Mouse (Mus musculus): ENCODE data around the gene Qsox1.

Gene Qsox1

GRCm38 (mm10) chr1:155777641-155778625 is 34.8 kb downstream of the Qsox1 start:
- Histone ChIP-seq H3K4me3 (replicated peaks; ENCODE audit: low read length) (no peak overlapping the region), H3K9me3 (ENCODE audit: low read length) (peaks cover 7% of the 10 kb centered on the region), H3K36me3 (ENCODE audit: insufficient read depth, low read length) (no peaks in the 10 kb centered on the region), H3K4me1 (replicated peaks; ENCODE audit: low read depth, low read length) (no peaks in the 10 kb centered on the region), H3K27me3 (ENCODE audit: insufficient read depth, low read length) (peaks cover 9% of the 10 kb centered on the region)
- no peak for TF ChIP-seq NANOG (IDR thresholded peaks at IDR 0.05; ENCODE audit: borderline replicate concordance, low read length)
- no peak for TF ChIP-seq POU5F1 (IDR thresholded peaks at IDR 0.05; ENCODE audit: borderline replicate concordance, low read length)
- no peak for TF ChIP-seq CTCF (conservative IDR thresholded peaks at IDR 0.05; ENCODE audit: low read length)

DNA sequence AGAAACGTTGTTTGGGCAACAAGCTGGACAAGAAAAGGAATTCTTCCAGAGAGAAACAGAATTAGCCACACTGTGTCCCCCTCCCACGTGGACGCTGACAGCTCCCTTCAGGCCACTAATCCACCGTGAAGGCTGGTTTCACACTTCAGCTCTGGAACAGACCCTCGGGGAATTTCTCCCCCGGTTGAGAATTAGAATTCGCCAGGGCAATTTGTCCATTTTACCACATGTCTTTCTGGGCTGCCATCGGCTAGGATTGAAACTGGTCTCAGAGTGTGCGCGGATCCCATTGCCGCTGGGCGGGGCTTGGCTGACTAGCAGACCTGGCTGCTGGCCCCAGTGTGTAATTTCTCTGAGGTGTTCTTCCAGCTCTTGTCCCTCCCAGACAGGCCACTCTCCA is 53.5 kb downstream of the Qsox1 start:
- H3K4me3 ChIP-seq (replicated peaks; ENCODE audit: low read length): no peak overlapping the region
- no peaks in the 10 kb centered on the region for H3K9me3 ChIP-seq (ENCODE audit: low read length)
- TF ChIP-seq POU5F1 (IDR thresholded peaks at IDR 0.05; ENCODE audit: borderline replicate concordance, low read length): no peak
- TF ChIP-seq NANOG (IDR thresholded peaks at IDR 0.05; ENCODE audit: borderline replicate concordance, low read length): no peak
- no peak for TF ChIP-seq CTCF (conservative IDR thresholded peaks at IDR 0.05; ENCODE audit: low read length)
- H3K27me3 ChIP-seq (ENCODE audit: insufficient read depth, low read length): peaks cover 3% of the 10 kb centered on the region; the same call in 1 of the 2 replicates
- H3K36me3 ChIP-seq (ENCODE audit: insufficient read depth, low read length): no peaks in the 10 kb centered on the region
- no peaks in the 10 kb centered on the region for H3K4me1 ChIP-seq (replicated peaks; ENCODE audit: low read depth, low read length)

DNA sequence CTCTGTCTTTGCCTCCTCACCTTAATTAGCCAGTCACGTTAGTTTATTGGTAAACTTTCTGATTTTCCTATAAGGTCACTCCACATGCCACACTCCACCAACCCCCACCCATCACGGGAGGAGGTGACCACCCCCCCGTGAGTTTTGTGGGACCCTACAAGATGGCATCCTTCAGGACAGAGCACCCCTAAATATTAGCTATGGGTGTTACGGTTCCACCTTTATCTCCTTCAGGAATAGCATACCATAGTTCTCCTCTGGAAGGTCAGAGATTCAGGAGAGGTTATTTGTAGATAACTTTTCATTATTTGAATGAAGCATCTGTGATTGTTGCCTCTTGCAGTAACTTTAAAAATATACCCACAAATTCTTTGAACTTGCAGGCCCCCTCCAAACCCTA is 54.0 kb downstream of the Qsox1 start:
- no peaks in the 10 kb centered on the region for H3K4me1 ChIP-seq (replicated peaks; ENCODE audit: low read depth, low read length)
- H3K36me3 ChIP-seq (ENCODE audit: insufficient read depth, low read length): no peaks in the 10 kb centered on the region
- no peaks in the 10 kb centered on the region for H3K9me3 ChIP-seq (ENCODE audit: low read length)
- peaks cover 7% of the 10 kb centered on the region for H3K27me3 ChIP-seq (ENCODE audit: insufficient read depth, low read length)
- TF ChIP-seq POU5F1 (IDR thresholded peaks at IDR 0.05; ENCODE audit: borderline replicate concordance, low read length): no peak
- TF ChIP-seq NANOG (IDR thresholded peaks at IDR 0.05; ENCODE audit: borderline replicate concordance, low read length): no peak
- TF ChIP-seq CTCF (conservative IDR thresholded peaks at IDR 0.05; ENCODE audit: low read length): no peak
- H3K4me3 ChIP-seq (replicated peaks; ENCODE audit: low read length): no peak overlapping the region

DNA sequence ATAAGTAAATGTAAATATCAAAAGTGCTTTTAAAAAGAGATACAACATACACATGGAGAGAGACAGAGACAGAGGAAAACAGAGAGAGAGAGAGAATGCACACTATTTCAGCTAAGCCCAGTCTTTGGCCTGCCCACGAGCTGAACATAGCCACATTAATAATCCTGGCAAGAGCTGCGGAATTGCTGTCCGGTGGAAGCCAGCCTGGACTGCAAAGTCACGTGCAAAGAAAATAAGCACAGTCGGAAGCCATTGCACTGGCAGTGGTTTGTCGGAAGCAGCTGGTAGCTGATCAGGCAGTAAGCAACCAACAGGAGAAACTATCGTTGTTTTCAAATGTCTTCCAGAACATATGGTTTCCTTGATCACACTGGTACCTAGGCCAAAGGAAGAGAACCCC is 55.1 kb downstream of the Qsox1 start:
- Histone ChIP-seq H3K9me3 (ENCODE audit: low read length) (no peaks in the 10 kb centered on the region), H3K27me3 (ENCODE audit: insufficient read depth, low read length) (peaks cover 15% of the 10 kb centered on the region), H3K36me3 (ENCODE audit: insufficient read depth, low read length) (no peaks in the 10 kb centered on the region), H3K4me1 (replicated peaks; ENCODE audit: low read depth, low read length) (no peaks in the 10 kb centered on the region), H3K4me3 (replicated peaks; ENCODE audit: low read length) (no peak overlapping the region)
- TF ChIP-seq POU5F1 (IDR thresholded peaks at IDR 0.05; ENCODE audit: borderline replicate concordance, low read length): no peak
- TF ChIP-seq CTCF (conservative IDR thresholded peaks at IDR 0.05; ENCODE audit: low read length): no peak
- no peak for TF ChIP-seq NANOG (IDR thresholded peaks at IDR 0.05; ENCODE audit: borderline replicate concordance, low read length)

- H3K4me3 ChIP-seq (replicated peaks; ENCODE audit: low read length): no peak overlapping the region
- TF ChIP-seq POU5F1 (IDR thresholded peaks at IDR 0.05; ENCODE audit: borderline replicate concordance, low read length) (no peak), CTCF (conservative IDR thresholded peaks at IDR 0.05; ENCODE audit: low read length) (no peak), NANOG (IDR thresholded peaks at IDR 0.05; ENCODE audit: borderline replicate concordance, low read length) (no peak)
- H3K27me3 ChIP-seq (ENCODE audit: insufficient read depth, low read length): peaks cover 54% of the 10 kb centered on the region
- peaks cover 14% of the 10 kb centered on the region for H3K4me1 ChIP-seq (replicated peaks; ENCODE audit: low read depth, low read length)
- no peaks in the 10 kb centered on the region for H3K36me3 ChIP-seq (ENCODE audit: insufficient read depth, low read length)
- H3K9me3 ChIP-seq (ENCODE audit: low read length): no peaks in the 10 kb centered on the region
These were observed 59.3 kb downstream of the Qsox1 start for GRCm38 (mm10) chr1:155753411-155753810.

- H3K36me3 ChIP-seq (ENCODE audit: insufficient read depth, low read length): no peaks in the 10 kb centered on the region
- no peak within 1 kb of the TSS for H3K4me3 ChIP-seq (replicated peaks; ENCODE audit: low read length)
- TF ChIP-seq CTCF (conservative IDR thresholded peaks at IDR 0.05; ENCODE audit: low read length) (no peak), POU5F1 (IDR thresholded peaks at IDR 0.05; ENCODE audit: borderline replicate concordance, low read length) (no peak)
- H3K4me1 ChIP-seq (replicated peaks; ENCODE audit: low read depth, low read length): peaks cover 14% of the 10 kb centered on the region
- H3K9me3 ChIP-seq (ENCODE audit: low read length): no peaks in the 10 kb centered on the region
- peaks cover 71% of the 10 kb centered on the region for H3K27me3 ChIP-seq (ENCODE audit: insufficient read depth, low read length)
These were observed 61.0 kb downstream of the Qsox1 start, which contains the start of gene Lhx4 for GRCm38 (mm10) chr1:155751484-155752255. Gene Lhx4, minus strand, starts transcription at chr1:155751684.

DNA sequence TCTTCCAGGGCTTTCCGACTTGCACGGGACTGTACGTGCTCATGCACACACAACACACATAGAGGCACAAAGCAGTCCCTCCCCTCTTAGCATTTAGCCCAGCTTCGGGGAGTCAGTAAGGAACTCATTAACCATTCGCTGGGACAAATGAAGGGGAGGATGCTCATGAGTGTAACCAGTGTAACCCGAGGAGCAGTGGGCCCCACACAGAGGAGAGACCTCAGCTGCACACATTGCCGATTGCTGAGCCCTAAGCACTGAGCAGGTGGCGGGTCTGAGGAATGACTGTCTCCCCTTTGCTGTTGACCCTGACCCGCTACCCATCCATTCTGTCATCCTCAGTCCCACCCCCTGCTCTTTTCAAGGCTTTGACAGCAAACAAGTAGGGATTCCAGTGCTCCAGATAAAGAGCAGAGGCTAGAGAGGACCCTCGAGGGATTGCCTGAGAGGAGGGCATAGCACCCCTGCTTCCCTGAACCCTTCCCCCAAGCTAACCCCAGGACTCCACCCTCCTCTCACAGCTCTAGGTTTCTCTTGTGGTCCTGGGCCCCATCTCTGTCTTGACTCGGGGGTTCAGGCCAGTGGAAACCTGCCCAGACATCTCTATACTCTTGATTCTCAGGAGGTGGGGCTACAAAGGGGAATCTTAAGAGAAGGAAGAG is 62.0 kb downstream of the Qsox1 start:
- Histone ChIP-seq H3K4me3 (replicated peaks; ENCODE audit: low read length) (no peak overlapping the region), H3K36me3 (ENCODE audit: insufficient read depth, low read length) (no peaks in the 10 kb centered on the region), H3K27me3 (ENCODE audit: insufficient read depth, low read length) (peaks cover 81% of the 10 kb centered on the region), H3K4me1 (replicated peaks; ENCODE audit: low read depth, low read length) (peaks cover 14% of the 10 kb centered on the region), H3K9me3 (ENCODE audit: low read length) (no peaks in the 10 kb centered on the region)
- TF ChIP-seq NANOG (IDR thresholded peaks at IDR 0.05; ENCODE audit: borderline replicate concordance, low read length) (no peak), CTCF (conservative IDR thresholded peaks at IDR 0.05; ENCODE audit: low read length) (no peak), POU5F1 (IDR thresholded peaks at IDR 0.05; ENCODE audit: borderline replicate concordance, low read length) (no peak)

GRCm38 (mm10) chr1:155747911-155748310 is 64.8 kb downstream of the Qsox1 start:
- no peaks in the 10 kb centered on the region for H3K9me3 ChIP-seq (ENCODE audit: low read length)
- H3K27me3 ChIP-seq (ENCODE audit: insufficient read depth, low read length): peaks cover 84% of the 10 kb centered on the region
- H3K4me1 ChIP-seq (replicated peaks; ENCODE audit: low read depth, low read length): peaks cover 19% of the 10 kb centered on the region
- H3K36me3 ChIP-seq (ENCODE audit: insufficient read depth, low read length): no peaks in the 10 kb centered on the region
- TF ChIP-seq NANOG (IDR thresholded peaks at IDR 0.05; ENCODE audit: borderline replicate concordance, low read length) (no peak), POU5F1 (IDR thresholded peaks at IDR 0.05; ENCODE audit: borderline replicate concordance, low read length) (no peak), CTCF (conservative IDR thresholded peaks at IDR 0.05; ENCODE audit: low read length) (no peak)
- H3K4me3 ChIP-seq (replicated peaks; ENCODE audit: low read length): no peak overlapping the region
